Mouse (Mus musculus): ENCODE results near the gene Krtap4-1.

DNA sequence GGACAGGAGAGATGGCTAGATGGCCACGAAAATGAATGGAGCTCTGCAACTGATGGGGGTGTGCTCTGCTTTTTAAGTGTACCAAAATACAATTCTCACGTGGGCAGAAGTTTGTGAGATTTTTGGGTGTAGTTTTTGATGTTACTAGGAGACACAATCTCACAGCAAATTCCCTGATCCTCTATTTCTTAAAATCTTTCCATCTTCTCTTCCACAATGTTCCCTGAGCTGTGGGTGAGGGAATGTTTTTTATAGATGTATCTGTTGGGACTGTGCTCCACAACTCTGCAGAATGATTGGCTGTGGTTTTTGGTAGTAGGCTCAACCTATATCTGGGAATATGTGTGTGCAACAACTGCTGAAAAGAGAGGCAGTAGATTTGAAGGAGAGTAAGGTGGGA lies 5.3 kb upstream of the Krtap4-1 start:
- TF ChIP-seq CTCF (IDR thresholded peaks at IDR 0.05; ENCODE audit: low read depth): no peak
- TF ChIP-seq EP300 (optimal IDR thresholded peaks at IDR 0.05): no peak

Data from stomach, postnatal 0 days (tissue).